9 mouse cellular contexts compared by ENCODE assay signal in genomic region chr4:54587197-54587596, GRCm38 (mm10).
DNase-seq lines count a peak whose midpoint lies in the region; ATAC-seq lines count a peak whose summit lies in the region.
"Had no signal": no experiment of that assay in that cellular context is flagged by ENCODE, and none has a peak within 500 bp of the region (broad histone marks: within the 10 kb centered on the region; RNA-seq: fewer than 3 reads in every experiment).

No protein-coding gene starts in this region.

- no peak overlapping the region for H3K4me2 ChIP-seq in forebrain, embryonic 16.5 days (ENCODE audit: low read length)
- H3K4me2 ChIP-seq in forebrain, embryonic 12.5 days: no peak overlapping the region

- peak; percentile 0 for DNase-seq in ovary, postnatal 14 days (ENCODE audit: low spot score)
- no peak for DNase-seq in ovary, adult 18-20 months (ENCODE audit: low spot score)
- DNase-seq in gastrocnemius, postnatal 25 days: peak; percentile 70
- peak; percentile 39 for DNase-seq in skeletal muscle tissue, adult 2 months (ENCODE audit: low read depth, low spot score)
- DNase-seq: thymus, adult 2 months had no signal

- no peak overlapping the region for H3K9ac ChIP-seq in forebrain, embryonic 16.5 days (replicated peaks; ENCODE audit: low read depth, low read length)
- no peak overlapping the region for H3K9ac ChIP-seq in forebrain, embryonic 12.5 days

- H3K27me3 ChIP-seq in forebrain, embryonic 16.5 days (replicated peaks; ENCODE audit: control insufficient read depth, insufficient read depth, low read length): no peaks in the 10 kb centered on the region
- no peaks in the 10 kb centered on the region for H3K27me3 ChIP-seq in forebrain, embryonic 12.5 days

- H3K36me3 ChIP-seq in forebrain, embryonic 16.5 days (ENCODE audit: control insufficient read depth, insufficient read depth): no peaks in the 10 kb centered on the region
- H3K36me3 ChIP-seq in forebrain, embryonic 12.5 days (replicated peaks): no peaks in the 10 kb centered on the region

- WGBS in forebrain, embryonic 16.5 days: 79% methylated on average over 6 of the region's 6 CpGs
- 83% methylated on average over 6 of the region's 6 CpGs for WGBS in forebrain, embryonic 12.5 days

- no peaks in the 10 kb centered on the region for H3K9me3 ChIP-seq in forebrain, embryonic 16.5 days (ENCODE audit: control insufficient read depth, low read length)
- no peaks in the 10 kb centered on the region for H3K9me3 ChIP-seq in forebrain, embryonic 12.5 days

- no peaks in the 10 kb centered on the region for H3K4me1 ChIP-seq in forebrain, embryonic 16.5 days (replicated peaks; ENCODE audit: control insufficient read depth, insufficient read depth, low read length)
- H3K4me1 ChIP-seq in forebrain, embryonic 12.5 days: no peaks in the 10 kb centered on the region

- H3K4me3 ChIP-seq in forebrain, embryonic 16.5 days (replicated peaks; ENCODE audit: low read length): no peak overlapping the region
- H3K4me3 ChIP-seq in forebrain, embryonic 12.5 days (replicated peaks): no peak overlapping the region

- peak; percentile 26; the same call in 1 of the 2 replicates for ATAC-seq in forebrain, embryonic 16.5 days
- no peak for ATAC-seq in forebrain, embryonic 12.5 days (ENCODE audit: low FRiP score)
- no peak for ATAC-seq in CD4-positive, CD25-positive, alpha-beta regulatory T cell, adult 4 months
- no peak for ATAC-seq in monocyte, adult 5-6 weeks (replicated peaks; ENCODE audit: insufficient number of reproducible peaks, low FRiP score, low TSS enrichment, poor library complexity, severe bottlenecking)

- H3K27ac ChIP-seq in forebrain, embryonic 16.5 days (ENCODE audit: low read length): no peak overlapping the region
- H3K27ac ChIP-seq in forebrain, embryonic 12.5 days: no peak overlapping the region
